Mouse (Mus musculus) olfactory bulb, adult 2 months (tissue): ENCODE data around the gene Eif2s3y. TPM values are rescaled to one million over a fixed set of nuclear protein-coding genes. Genes with fewer than 3 reads are reported as not detected.

Experiments used
- H3K27ac ChIP-seq: fragments of 200-500 bp; 2 replicates; pipeline ENCODE4 v1.5.1; 2012; ENCODE audit warnings: low read depth, low read length; ENCODE audit not compliant: insufficient read depth
- H3K4me1 ChIP-seq: fragments of 200-500 bp; 2 replicates; pipeline ENCODE4 v1.6.1; 2012; ENCODE audit warnings: low read length; ENCODE audit not compliant: control insufficient read depth, insufficient read depth
- H3K4me3 ChIP-seq: fragments of 200-500 bp; 2 replicates; pipeline ENCODE4 v1.5.1; 2012; ENCODE audit warnings: mild to moderate bottlenecking, low read depth, low read length, moderate library complexity; ENCODE audit not compliant: insufficient read depth
- CTCF ChIP-seq: fragments of 200-500 bp; IDR thresholded peaks from 2 replicates; pipeline ENCODE4 v1.5.1; 2012; ENCODE audit warnings: low read depth, mild to moderate bottlenecking, low read length, moderate library complexity; ENCODE audit not compliant: insufficient read depth
- POLR2A ChIP-seq: fragments of 200-500 bp; IDR thresholded peaks from 2 replicates; pipeline ENCODE4 v1.6.1; 2012; ENCODE audit warnings: mild to moderate bottlenecking, low read depth, low read length, moderate library complexity; ENCODE audit not compliant: insufficient read depth
- WGBS: fragments of 180-500 bp; shearing (Covaris S2); methylation state at CpG from one replicate; pipeline ENCODE4 v1.1.7; 2018; 5-methylcytosine and 5-hydroxymethylcytosine counted together
- polyA plus RNA-seq: library from polyadenylated mRNA; stranded (reverse); fragments of >200 nt; gene quantifications from 2 replicates; pipeline ENCODE4 v1.2.4, GENCODE M21; 2012; ENCODE audit warnings: low replicate concordance; ENCODE audit not compliant: missing spikeins, insufficient read depth, insufficient read length

Gene Eif2s3y
- 363 TPM in 1 of 2 replicates, not detected in the other for polyA plus RNA-seq

DNA sequence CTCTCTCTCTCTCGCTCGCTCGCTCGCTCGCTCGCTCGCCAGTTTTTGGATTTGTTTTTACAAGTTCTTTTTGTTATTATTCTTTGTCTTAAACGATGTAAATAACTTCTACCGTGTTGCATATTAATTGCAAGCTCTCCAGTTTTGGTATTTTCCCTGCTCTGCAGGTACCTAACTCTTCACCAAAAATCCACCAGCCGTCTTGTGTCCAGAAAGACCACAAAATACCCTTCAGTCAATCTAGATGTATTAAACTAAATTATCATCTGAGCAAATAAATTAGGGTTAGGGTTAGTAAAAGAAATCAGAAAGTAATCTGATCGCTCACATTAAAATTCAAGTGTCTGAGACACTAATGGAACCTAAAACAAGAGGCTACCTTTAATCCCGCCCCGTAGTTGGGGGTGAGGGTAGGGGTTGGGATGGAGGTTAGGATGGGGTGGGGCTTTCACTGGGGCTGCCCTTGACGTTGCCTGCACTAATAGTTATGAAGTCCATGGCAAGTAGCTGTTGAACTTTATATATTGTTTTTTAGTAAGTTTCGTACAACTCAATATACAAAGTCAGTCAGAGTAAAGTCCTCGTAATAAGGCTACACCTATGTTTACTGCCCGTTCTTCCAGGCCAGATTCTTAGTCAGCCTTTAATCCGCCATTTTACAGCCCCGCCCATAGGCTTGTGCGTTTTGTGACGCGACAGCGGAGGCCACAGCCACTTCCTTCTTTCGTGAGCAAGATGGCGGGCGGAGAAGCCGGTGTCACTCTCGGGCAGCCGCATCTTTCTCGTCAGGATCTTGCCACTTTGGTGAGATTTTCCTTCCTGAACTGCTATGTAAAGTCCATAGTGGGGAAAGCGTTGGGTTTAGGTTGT is at the start of gene Eif2s3y:
TSS of gene Eif2s3y (plus strand) at position 662 of the 870 bp plus-strand sequence.
- no peak within 1 kb of the TSS for H3K27ac ChIP-seq
- no peak for TF ChIP-seq POLR2A
- no peak for TF ChIP-seq CTCF
- H3K4me1 ChIP-seq = no peaks in the 10 kb centered on the region
- WGBS = 38% methylated on average over 30 of the region's 31 CpGs
- H3K4me3 ChIP-seq = peak within 1 kb of the TSS; percentile 57

Other genes starting within 250 kb of the Eif2s3y start
- gene Zfy1, start 213.1 kb upstream of the Eif2s3y start, polyA plus RNA-seq = not detected in 2 replicates
- not detected in 2 replicates for gene Uba1y, start 191.9 kb upstream of the Eif2s3y start, polyA plus RNA-seq
- gene Kdm5d, start 112.8 kb upstream of the Eif2s3y start, polyA plus RNA-seq = not detected in 2 replicates
- not detected in 2 replicates for gene Uty, start 235.2 kb downstream of the Eif2s3y start, polyA plus RNA-seq